Mouse (Mus musculus): ENCODE measurements around the gene Stim2.

The Stim2 gene

GRCm38 (mm10) chr5:54049145-54049733, 50.9 kb downstream of the Stim2 start:
- DNase-seq (ENCODE audit: low spot score): no peak

GRCm38 (mm10) chr5:54049940-54050339, 51.6 kb downstream of the Stim2 start:
- DNase-seq (ENCODE audit: low spot score): no peak

- no peak for DNase-seq (ENCODE audit: low spot score)
Measured at GRCm38 (mm10) chr5:54051056-54051455, 52.8 kb downstream of the Stim2 start.

GRCm38 (mm10) chr5:54052205-54052604, 53.9 kb downstream of the Stim2 start:
- no peak for DNase-seq (ENCODE audit: low spot score)

GRCm38 (mm10) chr5:54053673-54054366, 55.5 kb downstream of the Stim2 start:
- no peak for DNase-seq (ENCODE audit: low spot score)

- no peak for DNase-seq (ENCODE audit: low spot score)
Measured at GRCm38 (mm10) chr5:54056266-54056665, 58.0 kb downstream of the Stim2 start.

GRCm38 (mm10) chr5:54059998-54060397, 61.7 kb downstream of the Stim2 start:
- DNase-seq (ENCODE audit: low spot score): no peak

- no peak for DNase-seq (ENCODE audit: low spot score)
Measured at GRCm38 (mm10) chr5:54062079-54062478, 63.8 kb downstream of the Stim2 start.

- DNase-seq (ENCODE audit: low spot score): no peak
Measured at GRCm38 (mm10) chr5:54067591-54067990, 69.3 kb downstream of the Stim2 start.

GRCm38 (mm10) chr5:54070549-54070948, 72.2 kb downstream of the Stim2 start:
- DNase-seq (ENCODE audit: low spot score): no peak

- DNase-seq (ENCODE audit: low spot score): peak; percentile 16
Measured at GRCm38 (mm10) chr5:54071288-54071687, 73.0 kb downstream of the Stim2 start.

GRCm38 (mm10) chr5:54071705-54072104, 73.4 kb downstream of the Stim2 start:
- no peak for DNase-seq (ENCODE audit: low spot score)

GRCm38 (mm10) chr5:54073291-54073690, 75.0 kb downstream of the Stim2 start:
- DNase-seq (ENCODE audit: low spot score): no peak

GRCm38 (mm10) chr5:54079997-54080396, 81.7 kb downstream of the Stim2 start:
- no peak for DNase-seq (ENCODE audit: low spot score)

- no peak for DNase-seq (ENCODE audit: low spot score)
Measured at GRCm38 (mm10) chr5:54087912-54088311, 89.6 kb downstream of the Stim2 start.

- DNase-seq (ENCODE audit: low spot score): no peak
Measured at GRCm38 (mm10) chr5:54098219-54098618, 99.9 kb downstream of the Stim2 start.

- peak; percentile 20 for DNase-seq (ENCODE audit: low spot score)
Measured at GRCm38 (mm10) chr5:54100916-54101315, 102.6 kb downstream of the Stim2 start.

- DNase-seq (ENCODE audit: low spot score): no peak
Measured at GRCm38 (mm10) chr5:54101318-54101717, 103.0 kb downstream of the Stim2 start.

- DNase-seq (ENCODE audit: low spot score): no peak
Measured at GRCm38 (mm10) chr5:54101960-54102359, 103.7 kb downstream of the Stim2 start.

- no peak for DNase-seq (ENCODE audit: low spot score)
Measured at GRCm38 (mm10) chr5:54106669-54107068, 108.4 kb downstream of the Stim2 start.

- DNase-seq (ENCODE audit: low spot score): no peak
Measured at GRCm38 (mm10) chr5:54107069-54107468, 108.8 kb downstream of the Stim2 start.

- no peak for DNase-seq (ENCODE audit: low spot score)
Measured at GRCm38 (mm10) chr5:54109096-54109495, 110.8 kb downstream of the Stim2 start.

- no peak for DNase-seq (ENCODE audit: low spot score)
Measured at GRCm38 (mm10) chr5:54110789-54111188, 112.5 kb downstream of the Stim2 start.

- DNase-seq (ENCODE audit: low spot score): no peak
Measured at GRCm38 (mm10) chr5:54113284-54113683, 115.0 kb downstream of the Stim2 start.
